Mouse (Mus musculus): ENCODE data around the gene Wwtr1.

Gene Wwtr1

DNA sequence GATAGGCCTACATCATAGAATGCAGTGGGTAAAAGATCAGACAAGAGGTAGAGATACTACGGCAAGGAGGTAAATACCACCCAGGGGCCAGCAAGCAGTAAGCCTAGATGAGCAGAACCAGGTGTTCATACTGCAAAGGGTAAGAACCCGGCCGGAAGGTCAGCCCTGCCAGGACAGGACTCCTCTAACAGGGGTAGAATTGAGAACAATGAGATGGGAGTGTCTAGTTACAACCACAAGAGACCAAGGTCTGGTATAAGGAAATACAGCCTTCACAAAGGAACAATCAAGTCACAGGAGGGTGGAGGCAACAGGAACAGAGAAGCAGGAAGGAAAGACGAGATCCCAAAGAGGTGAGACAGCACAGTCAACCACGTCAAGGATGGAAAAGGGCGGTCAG, 16.9 kb downstream of the Wwtr1 start:
- no peak for DNase-seq (ENCODE audit: low spot score in 2 of 2)

- no peak for DNase-seq (ENCODE audit: low spot score in 2 of 2)
Measured at GRCm38 (mm10) chr3:57557408-57557807, 18.3 kb downstream of the Wwtr1 start.

- no peak for DNase-seq (ENCODE audit: low spot score in 2 of 2)
Measured at GRCm38 (mm10) chr3:57555560-57555959, 20.1 kb downstream of the Wwtr1 start.

- DNase-seq (ENCODE audit: low spot score in 2 of 2): no peak
Measured at GRCm38 (mm10) chr3:57554890-57555239, 20.8 kb downstream of the Wwtr1 start.

- no peak for DNase-seq (ENCODE audit: low spot score in 2 of 2)
Measured at GRCm38 (mm10) chr3:57554124-57554889, 21.4 kb downstream of the Wwtr1 start.

- DNase-seq (ENCODE audit: low spot score in 2 of 2): no peak
Measured at GRCm38 (mm10) chr3:57553108-57553507, 22.6 kb downstream of the Wwtr1 start.

- no peak for DNase-seq (ENCODE audit: low spot score in 2 of 2)
Measured at GRCm38 (mm10) chr3:57551210-57551609, 24.5 kb downstream of the Wwtr1 start.

GRCm38 (mm10) chr3:57550468-57551185, 25.1 kb downstream of the Wwtr1 start:
- no peak for DNase-seq (ENCODE audit: low spot score in 2 of 2)

DNA sequence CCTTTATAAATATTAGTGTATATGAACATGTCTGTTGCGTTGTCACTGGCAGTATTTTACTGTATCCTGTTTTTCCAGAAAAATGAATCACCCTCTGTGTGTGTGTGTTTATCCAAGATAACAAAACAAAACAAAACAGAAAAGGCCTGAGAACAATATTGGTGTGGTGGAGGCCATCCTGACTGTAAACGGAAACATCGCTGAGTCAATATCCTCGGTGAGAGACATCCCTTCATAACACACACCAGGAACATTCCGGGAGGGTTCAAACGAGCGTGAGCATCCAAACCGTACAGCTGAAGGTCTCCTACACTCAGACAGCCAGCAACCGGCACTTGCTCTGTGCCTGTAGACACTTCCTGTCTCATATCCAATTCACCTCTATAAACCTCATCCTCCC, 31.6 kb downstream of the Wwtr1 start:
- no peak for DNase-seq (ENCODE audit: low spot score in 2 of 2)

GRCm38 (mm10) chr3:57542848-57543380, 32.8 kb downstream of the Wwtr1 start:
- no peak for DNase-seq (ENCODE audit: low spot score in 2 of 2)

GRCm38 (mm10) chr3:57541205-57541604, 34.5 kb downstream of the Wwtr1 start:
- no peak for DNase-seq (ENCODE audit: low spot score in 2 of 2)

DNA sequence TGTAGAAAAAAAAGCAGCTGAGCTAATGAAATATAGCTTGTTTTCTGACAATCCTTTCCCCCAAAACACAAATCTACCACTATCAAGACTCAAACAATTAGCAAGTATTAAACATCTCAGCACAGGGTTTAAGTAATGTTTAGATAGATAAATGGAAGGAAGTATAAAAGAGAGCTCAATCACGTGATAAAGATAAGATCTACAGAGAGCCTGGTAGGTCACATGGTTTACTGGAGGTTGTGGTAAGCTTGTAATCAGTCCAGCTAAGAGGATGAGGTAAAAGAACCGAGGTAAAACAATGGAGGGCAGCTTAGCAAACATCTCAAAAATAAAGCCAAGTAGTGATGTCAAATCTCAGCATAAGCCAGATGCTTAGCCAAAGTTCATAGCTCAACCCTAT, 35.2 kb downstream of the Wwtr1 start:
- no peak for DNase-seq (ENCODE audit: low spot score in 2 of 2)

DNA sequence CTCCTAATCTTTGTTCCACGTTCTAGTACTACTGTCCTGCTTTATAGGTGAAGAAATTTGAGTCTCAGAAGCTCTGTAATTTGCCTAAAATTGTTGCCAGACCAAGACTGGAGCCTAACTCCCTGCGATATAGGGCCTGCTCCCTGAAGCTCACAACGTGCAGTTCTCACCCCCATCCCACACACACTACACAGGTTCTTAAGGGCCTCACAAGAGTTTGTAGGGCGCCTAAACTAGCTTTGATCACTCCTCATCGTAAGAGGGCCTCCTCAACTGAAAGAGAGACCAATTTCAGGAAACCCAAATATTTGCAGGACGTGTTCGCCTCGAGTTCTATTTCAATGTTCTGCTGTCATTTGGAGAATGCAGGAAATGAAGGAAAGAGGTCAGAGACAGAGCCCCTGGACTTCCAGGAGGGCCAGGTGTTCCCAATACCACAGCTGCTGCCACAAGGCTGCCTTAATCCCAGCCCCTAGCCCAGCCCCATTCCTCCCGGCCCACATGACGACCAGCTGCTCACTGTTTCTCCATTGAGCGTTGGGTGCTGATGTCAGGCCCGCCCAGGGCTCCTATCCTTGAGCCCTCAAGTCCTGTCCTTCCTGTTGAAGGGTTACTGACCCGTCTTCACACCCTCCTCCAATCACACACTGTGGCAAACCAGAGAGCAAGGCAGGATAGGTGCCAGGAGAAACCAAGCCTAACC, 40.1 kb downstream of the Wwtr1 start:
- DNase-seq (ENCODE audit: low spot score in 2 of 2): no peak

GRCm38 (mm10) chr3:57534450-57534849, 41.3 kb downstream of the Wwtr1 start:
- DNase-seq (ENCODE audit: low spot score in 2 of 2): no peak

GRCm38 (mm10) chr3:57533876-57534275, 41.8 kb downstream of the Wwtr1 start:
- DNase-seq (ENCODE audit: low spot score in 2 of 2): no peak

- no peak for DNase-seq (ENCODE audit: low spot score in 2 of 2)
Measured at GRCm38 (mm10) chr3:57532991-57533725, 42.6 kb downstream of the Wwtr1 start.

- no peak for DNase-seq (ENCODE audit: low spot score in 2 of 2)
Measured at GRCm38 (mm10) chr3:57530836-57531235, 44.9 kb downstream of the Wwtr1 start.

- DNase-seq (ENCODE audit: low spot score in 2 of 2): no peak
Measured at GRCm38 (mm10) chr3:57530221-57530620, 45.5 kb downstream of the Wwtr1 start.

GRCm38 (mm10) chr3:57527154-57527553, 48.6 kb downstream of the Wwtr1 start:
- DNase-seq (ENCODE audit: low spot score in 2 of 2): no peak

- DNase-seq (ENCODE audit: low spot score in 2 of 2): no peak
Measured at GRCm38 (mm10) chr3:57523093-57523492, 52.6 kb downstream of the Wwtr1 start.

- no peak for DNase-seq (ENCODE audit: low spot score in 2 of 2)
Measured at GRCm38 (mm10) chr3:57521876-57522275, 53.8 kb downstream of the Wwtr1 start.

DNA sequence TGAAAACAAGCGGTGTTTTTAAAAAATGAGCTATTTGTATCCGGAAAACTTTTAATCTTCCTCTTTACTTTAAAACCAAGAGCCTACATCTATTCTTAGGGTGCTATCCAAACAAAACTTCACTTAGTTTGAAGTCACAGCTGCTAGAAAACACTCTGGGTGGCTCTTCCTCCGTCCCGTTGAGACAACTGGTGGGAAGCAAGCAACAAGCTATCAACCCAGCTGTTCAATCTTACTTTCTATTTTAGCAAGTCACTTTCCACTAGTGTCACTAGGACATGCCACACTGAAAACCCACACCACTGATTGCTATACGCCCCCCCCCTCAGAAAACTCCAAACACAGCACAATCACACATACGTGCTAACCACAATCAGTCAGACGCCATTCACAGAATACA, 55.7 kb downstream of the Wwtr1 start:
- DNase-seq (ENCODE audit: low spot score in 2 of 2): no peak
